Mouse (Mus musculus) E14TG2a.4 (cell line): ENCODE data around the gene Gpx4.

Experiments
- CTCF ChIP-seq: conservative IDR thresholded peaks from 2 replicates; pipeline ENCODE4 v1.5.1; 2014; ENCODE audit warnings: low read length
- POU5F1 ChIP-seq: IDR thresholded peaks from 2 replicates; pipeline ENCODE4 v1.6.1; 2014; ENCODE audit warnings: low read length, borderline replicate concordance

GRCm38 (mm10) chr10:80021320-80021641 is 25.7 kb upstream of the Gpx4 start:
- TF ChIP-seq CTCF, result no peak
- TF ChIP-seq POU5F1, result no peak
